Mouse (Mus musculus) megakaryocyte, embryonic 14.5 days (primary cell): Measurements from ENCODE around the gene Wasf2.

Experiments used
- FLI1 ChIP-seq: IDR thresholded peaks from 2 replicates; pipeline ENCODE4 v1.6.1; 2012; ENCODE audit warnings: low read length, inconsistent platforms, mixed read lengths
- GATA1 ChIP-seq: IDR thresholded peaks from 3 replicates; pipeline ENCODE4 v1.6.1; 2012; ENCODE audit warnings: mixed read lengths, low read length, inconsistent platforms, borderline replicate concordance

- TF ChIP-seq FLI1 (no peak), GATA1 (no peak)
Measured at GRCm38 (mm10) chr4:133101751-133102150, 28.6 kb upstream of the Wasf2 start.
